Mouse (Mus musculus) activated CD4-positive, CD25-positive, alpha-beta regulatory T cell, adult 4 months (primary cell): Measurements from ENCODE around the gene Ptgdr. TPM values are rescaled to one million over a fixed set of nuclear protein-coding genes. Genes with fewer than 3 reads are reported as not detected.
"Not testable (repeated sequence)": the region's sequence is repeated elsewhere in the genome, so short reads cannot be mapped to it uniquely, and the experiment has no call there.

Experiments
- ATAC-seq: one replicate; pipeline ENCODE4 v1.8.0; 2017
- polyA plus RNA-seq, 2 experiments: library from polyadenylated mRNA; unstranded; fragments of 100-300 nt; shearing (Covaris generic); gene quantifications; one replicate each; pipeline ENCODE4 v1.2.1; 2017

Gene Ptgdr
- polyA plus RNA-seq, result not detected

GRCm38 (mm10) chr14:44858868-44859613, at the start of gene Ptgdr:
Ptgdr (minus strand) TSS chr14:44859375.
- ATAC-seq, result no peak

- no peak for ATAC-seq
Measured at GRCm38 (mm10) chr14:44907774-44908173, 48.6 kb upstream of the Ptgdr start.

GRCm38 (mm10) chr14:44904199-44904598, 45.0 kb upstream of the Ptgdr start:
- ATAC-seq, result no peak

GRCm38 (mm10) chr14:44901735-44902134, 42.6 kb upstream of the Ptgdr start:
- not testable (repeated sequence) for ATAC-seq

GRCm38 (mm10) chr14:44891387-44892132, 32.4 kb upstream of the Ptgdr start:
- ATAC-seq, result no peak

- no peak for ATAC-seq
Measured at GRCm38 (mm10) chr14:44869686-44870085, 10.5 kb upstream of the Ptgdr start.

- ATAC-seq, result no peak
Measured at GRCm38 (mm10) chr14:44865661-44866060, 6.5 kb upstream of the Ptgdr start.

- no peak for ATAC-seq
Measured at GRCm38 (mm10) chr14:44863086-44863485, 3.9 kb upstream of the Ptgdr start.

GRCm38 (mm10) chr14:44861161-44861560, 2.0 kb upstream of the Ptgdr start:
- ATAC-seq, result no peak

- ATAC-seq, result no peak
Measured at GRCm38 (mm10) chr14:44858372-44858771, 803 bp downstream of the Ptgdr start.

- ATAC-seq, result not testable (repeated sequence)
Measured at GRCm38 (mm10) chr14:44850637-44851036, 8.5 kb downstream of the Ptgdr start.

- no peak for ATAC-seq
Measured at GRCm38 (mm10) chr14:44847740-44848139, 11.4 kb downstream of the Ptgdr start.

- no peak for ATAC-seq
Measured at GRCm38 (mm10) chr14:44846558-44847263, 12.5 kb downstream of the Ptgdr start.

- no peak for ATAC-seq
Measured at GRCm38 (mm10) chr14:44843768-44844755, 15.1 kb downstream of the Ptgdr start.

GRCm38 (mm10) chr14:44838685-44839084, 20.5 kb downstream of the Ptgdr start:
- no peak for ATAC-seq

GRCm38 (mm10) chr14:44835132-44835531, 24.0 kb downstream of the Ptgdr start:
- ATAC-seq, result no peak

GRCm38 (mm10) chr14:44834134-44834533, 25.0 kb downstream of the Ptgdr start:
- not testable (repeated sequence) for ATAC-seq

- not testable (repeated sequence) for ATAC-seq
Measured at GRCm38 (mm10) chr14:44833096-44833495, 26.1 kb downstream of the Ptgdr start.

- ATAC-seq, result no peak
Measured at GRCm38 (mm10) chr14:44827736-44828135, 31.4 kb downstream of the Ptgdr start.

- ATAC-seq, result no peak
Measured at GRCm38 (mm10) chr14:44821177-44822057, 37.8 kb downstream of the Ptgdr start.

GRCm38 (mm10) chr14:44813152-44813551, 46.0 kb downstream of the Ptgdr start:
- not testable (repeated sequence) for ATAC-seq
